Mouse (Mus musculus) cerebellum, adult (tissue): ENCODE measurements around the gene Ctnnd2.

Experiments used
- ATAC-seq: cut with Nextera tagmentation; 2 replicates; pipeline ENCODE4 v1.9.2; 2017; ENCODE audit warnings: mild to moderate bottlenecking, moderate library complexity, mixed read lengths; ENCODE audit not compliant: insufficient number of reproducible peaks, low FRiP score, low TSS enrichment

The Ctnnd2 gene

DNA sequence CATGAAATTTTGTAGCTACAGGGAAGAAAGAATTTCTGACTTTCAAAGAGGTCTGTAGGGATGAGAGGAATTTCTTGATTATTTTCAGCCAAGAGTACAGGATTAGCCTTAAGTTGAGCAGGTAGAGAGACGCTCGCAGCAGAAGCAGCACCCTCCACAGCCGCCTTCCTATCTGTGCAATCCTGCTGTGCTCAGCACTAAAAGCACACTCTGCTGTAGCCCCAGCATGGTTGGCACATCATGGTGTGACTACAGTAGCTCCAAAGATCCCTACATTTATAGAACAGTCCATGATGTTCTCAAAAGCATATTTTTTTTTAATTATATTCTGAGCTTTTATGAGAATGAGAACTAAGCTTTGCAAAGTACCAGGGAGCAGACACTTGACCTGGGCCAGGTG is 850.1 kb downstream of the Ctnnd2 start:
- ATAC-seq = no peak

DNA sequence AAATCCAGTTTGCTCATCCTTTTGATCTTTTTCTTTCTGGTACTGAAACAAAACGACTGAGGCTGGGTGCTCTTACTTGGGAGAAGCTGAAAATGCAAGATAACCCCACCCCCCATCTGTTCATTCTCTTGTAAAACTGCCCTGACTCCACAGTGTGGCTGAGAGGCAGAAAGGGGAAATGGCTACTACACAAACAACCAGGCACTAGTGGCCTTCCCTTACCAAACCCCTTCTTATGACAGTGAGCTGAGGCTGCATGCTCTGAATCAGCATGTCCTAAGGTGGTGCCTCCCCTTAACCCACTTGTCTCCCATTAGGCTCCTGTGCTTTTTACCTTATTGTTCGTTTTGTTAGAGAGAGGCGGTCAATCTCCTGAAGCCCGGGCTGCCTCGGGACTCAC is 851.4 kb downstream of the Ctnnd2 start:
- ATAC-seq = no peak

DNA sequence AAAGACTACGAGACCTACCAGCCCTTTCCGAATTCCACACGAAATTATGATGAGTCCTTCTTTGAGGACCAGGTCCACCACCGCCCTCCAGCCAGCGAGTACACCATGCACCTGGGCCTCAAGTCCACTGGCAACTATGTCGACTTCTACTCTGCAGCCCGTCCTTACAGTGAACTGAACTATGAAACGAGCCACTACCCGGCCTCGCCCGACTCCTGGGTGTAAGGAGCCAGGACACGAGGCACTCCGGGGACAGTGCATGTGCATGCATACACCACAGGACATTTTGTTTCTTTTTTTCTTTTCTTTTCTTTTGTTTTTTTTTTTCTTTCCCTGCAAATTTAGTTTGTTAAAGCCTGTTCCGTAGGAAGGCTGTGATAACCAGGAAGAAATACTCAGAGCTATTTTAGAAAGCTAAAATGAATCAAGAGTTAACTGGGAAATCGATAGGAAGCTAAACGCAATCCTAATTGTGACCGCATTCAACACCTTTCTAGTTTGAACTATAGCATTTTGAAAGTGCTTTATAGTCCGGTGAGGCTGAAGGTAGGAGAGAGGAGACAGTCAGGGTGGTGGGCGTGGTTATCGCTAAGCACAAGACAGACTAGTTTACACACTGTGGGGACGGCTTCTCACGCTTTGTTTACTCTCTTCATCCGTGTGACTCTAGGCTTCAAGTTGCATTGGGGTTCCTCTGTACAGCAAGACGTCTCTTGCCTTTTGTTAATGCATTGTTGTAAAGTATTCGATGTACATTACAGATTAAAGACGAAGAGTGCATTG is 855.2 kb downstream of the Ctnnd2 start:
- ATAC-seq = no peak

DNA sequence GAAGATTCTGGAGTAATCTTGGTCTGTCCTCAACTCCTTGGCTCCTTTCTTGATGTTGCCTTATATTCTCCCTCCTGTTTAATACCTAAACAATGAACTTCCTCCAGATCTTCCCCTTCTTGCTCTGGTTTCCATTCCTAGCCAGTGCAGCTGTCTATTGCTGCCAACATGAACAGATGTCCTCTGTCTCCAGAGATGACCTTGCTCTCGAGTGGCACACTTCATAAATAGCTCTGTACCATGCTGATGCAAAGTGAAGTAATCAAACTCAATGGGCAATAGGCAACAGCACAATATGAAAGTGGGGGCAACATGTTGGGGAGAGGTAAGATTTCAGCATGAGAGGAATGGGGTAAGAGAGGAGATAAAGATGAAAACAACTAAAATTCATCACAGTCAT is 872.6 kb downstream of the Ctnnd2 start:
- ATAC-seq = no peak

DNA sequence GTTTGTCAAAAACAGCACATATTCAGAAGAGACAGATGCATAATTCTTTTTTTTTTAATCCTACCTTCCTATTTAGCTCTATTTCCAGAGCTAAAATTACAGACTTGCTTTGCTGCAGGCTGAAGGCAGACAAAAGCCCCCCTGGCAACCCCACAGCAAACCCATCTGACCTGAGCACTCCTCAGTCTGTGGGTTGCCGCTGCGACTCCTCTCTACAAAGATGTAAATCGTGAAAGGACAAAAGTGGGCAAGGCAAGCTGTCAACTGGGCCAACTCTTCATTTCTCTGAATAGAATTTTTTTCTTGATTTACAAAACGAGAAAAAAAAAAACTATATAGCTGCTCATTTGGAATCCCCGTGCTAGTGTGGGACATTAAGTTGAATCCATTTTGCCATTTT is 879.1 kb downstream of the Ctnnd2 start:
- ATAC-seq = no peak

DNA sequence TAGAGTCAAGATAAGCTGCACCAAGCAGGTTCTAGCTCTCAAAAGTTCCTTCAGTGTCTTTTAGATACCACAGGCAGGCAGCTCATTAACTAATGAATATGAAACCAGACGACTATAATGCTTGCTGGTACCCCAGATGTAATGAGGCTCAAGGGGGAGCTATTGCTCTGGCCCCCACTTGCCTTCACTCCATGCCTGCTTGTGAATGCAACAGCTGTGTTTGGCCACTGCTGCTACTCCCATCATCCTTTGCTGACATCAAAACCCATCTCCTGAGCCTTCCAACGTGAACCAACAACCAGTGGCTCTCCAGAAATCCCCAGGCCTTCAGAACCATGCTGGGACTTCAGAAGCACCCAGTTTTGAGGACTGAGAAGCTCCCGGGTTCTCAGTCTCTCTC is 883.8 kb downstream of the Ctnnd2 start:
- no peak for ATAC-seq

DNA sequence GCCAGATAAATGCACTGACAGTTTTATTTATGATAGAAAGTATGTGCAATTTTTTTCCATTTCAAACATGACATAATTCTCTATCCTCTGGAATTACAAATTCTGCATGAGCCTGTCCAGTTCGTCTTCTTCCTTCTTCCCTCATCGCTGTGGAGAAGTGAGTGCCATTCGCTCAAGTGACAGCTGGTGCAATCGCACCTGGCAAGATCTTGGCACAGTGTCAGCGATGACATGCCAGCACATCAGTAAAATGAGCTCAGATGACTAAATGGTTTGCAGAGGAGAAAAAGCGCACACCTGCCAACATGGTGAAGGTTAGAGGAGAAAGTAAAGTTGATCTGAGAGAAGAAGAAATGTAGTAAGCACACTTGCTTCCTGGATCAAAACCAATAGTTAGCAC is 885.9 kb downstream of the Ctnnd2 start:
- no peak for ATAC-seq

DNA sequence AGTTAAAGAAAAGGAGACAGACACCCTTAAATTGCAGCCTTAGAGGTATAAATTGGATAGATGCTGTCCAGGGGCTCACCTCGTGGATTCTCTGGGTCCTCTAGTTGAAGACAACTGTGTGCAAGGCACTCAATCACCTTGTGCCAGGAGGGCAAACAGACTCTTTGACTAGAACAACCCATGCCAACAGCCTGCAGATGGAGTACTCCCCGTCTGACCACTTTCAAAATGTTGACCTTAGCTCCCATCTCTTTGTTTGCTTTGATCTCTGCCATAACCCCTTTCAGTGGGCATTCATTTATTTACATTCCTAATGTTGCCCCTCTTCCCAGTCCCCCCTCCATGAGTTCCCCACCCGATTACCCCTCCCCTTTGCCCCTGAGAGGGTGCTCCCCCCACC is 891.3 kb downstream of the Ctnnd2 start:
- ATAC-seq = no peak

DNA sequence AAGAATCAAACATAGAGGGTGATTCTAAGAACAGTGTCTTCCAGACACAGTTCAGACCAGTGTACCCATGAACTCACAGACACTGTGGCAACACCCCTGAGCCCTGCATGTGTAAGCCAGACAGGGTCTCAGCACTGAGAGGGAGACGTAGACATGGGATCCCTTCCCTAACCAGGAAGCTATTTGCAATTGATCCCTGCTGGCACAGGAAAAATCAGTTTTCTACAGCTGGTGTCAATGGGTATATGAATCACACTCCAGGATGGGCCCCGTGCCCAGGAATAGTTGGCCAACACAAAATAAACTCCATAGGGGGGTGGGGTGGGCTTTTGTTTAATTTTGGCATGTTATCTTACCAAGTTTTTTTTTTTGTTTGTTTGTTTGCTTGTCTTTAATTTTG is 895.7 kb downstream of the Ctnnd2 start:
- no peak for ATAC-seq

DNA sequence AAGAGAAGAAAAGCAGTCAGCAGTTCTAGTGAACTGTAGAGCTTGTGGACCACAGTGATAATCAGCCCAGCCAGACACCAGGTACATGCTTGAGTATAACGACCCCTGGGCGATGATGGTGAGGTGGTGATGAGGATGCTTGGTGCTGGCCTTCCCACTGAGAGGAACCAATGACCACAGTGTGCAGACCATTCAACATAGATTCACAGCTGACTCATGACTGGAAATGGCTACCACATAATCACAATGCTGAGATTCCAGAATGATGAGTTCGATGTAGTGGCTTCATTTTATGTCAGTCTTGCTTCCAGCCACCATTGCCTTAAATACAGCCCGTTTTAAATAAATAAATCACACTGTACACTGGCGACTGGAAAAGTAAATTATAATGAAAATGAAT is 897.9 kb downstream of the Ctnnd2 start:
- no peak for ATAC-seq
